Mouse (Mus musculus): ENCODE results near the gene Ush1g.
A peak's percentile ranks its signal among the peaks of the same experiment; 100 is the strongest.

Ush1g gene

DNA sequence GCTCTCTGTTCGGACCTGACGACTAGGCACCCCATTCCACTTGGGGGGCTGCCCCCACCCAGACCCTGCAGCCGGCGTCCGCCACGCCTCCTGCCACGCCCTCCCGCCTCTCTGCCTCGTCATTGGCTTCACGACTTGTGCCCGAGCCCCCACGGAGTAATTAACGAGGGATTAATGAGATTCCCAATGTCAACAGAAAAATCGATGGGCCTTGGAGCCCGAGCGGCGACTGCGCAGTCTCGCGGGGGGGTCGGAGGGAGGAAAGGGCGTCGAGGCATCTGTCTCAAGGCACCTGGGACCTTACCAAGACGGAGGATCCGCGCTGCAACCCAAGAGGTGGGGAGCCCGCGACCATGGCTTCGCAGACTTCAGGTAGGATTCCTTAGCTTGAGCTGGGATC lies 12.7 kb upstream of the Ush1g start, which contains the start of gene Otop3:
Gene Otop3 (plus strand): TSS at position 201 of the 400 bp plus-strand sequence.
- no peak for DNase-seq (ENCODE audit: inconsistent ontology term)

DNA sequence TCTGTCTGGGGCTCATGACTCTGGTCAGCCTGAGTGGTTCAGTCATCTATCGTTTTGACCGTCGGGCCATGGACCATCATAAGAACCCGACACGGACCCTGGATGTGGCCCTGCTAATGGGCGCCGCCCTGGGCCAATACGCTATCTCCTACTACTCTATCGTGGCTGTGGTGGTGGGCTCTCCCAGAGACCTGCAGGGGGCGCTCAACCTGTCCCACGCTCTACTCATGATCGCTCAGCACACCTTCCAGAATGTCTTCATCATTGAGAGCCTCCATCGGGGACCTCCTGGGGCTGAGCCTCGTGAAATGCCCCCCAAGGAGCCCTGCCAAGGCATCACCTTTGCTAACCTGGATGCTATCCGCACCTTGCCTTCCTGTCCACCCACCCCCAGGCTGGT lies 7.5 kb upstream of the Ush1g start:
- DNase-seq (ENCODE audit: inconsistent ontology term) = no peak

DNA sequence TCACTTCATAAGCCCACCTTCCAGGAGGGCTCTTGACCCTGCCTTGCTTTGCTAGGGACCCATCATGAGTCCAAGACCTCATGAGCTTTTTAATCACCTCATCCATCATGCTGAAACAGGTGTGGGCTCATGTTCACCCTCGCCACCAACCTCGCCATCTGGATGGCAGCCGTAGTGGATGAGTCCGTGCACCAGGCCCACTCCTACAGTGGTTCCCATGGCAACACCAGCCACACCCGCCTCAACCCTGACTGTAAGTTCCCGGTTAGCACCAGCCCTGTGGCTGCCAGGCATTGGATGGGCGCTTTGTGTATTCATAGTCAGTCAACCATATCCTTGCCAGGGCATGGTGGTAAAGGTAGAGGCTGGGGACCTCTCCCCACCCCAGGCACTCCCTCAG lies 4.9 kb upstream of the Ush1g start:
- DNase-seq (ENCODE audit: inconsistent ontology term) = no peak

DNA sequence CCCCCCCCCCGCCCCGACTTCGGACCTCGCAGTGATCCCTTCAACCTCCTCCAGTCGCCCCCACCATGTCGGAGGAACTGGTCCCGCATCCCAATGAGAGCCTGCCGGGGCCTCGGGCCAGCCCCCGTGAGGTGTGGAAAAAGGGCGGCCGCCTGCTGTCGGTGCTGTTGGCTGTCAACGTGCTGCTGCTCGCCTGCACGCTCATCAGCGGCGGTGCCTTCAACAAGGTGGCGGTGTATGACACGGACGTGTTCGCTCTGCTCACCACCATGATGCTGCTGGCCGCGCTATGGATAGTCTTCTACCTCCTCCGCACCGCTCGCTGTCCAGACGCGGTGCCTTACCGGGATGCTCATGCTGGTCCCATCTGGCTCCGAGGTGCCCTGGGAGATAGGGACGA lies 1.5 kb upstream of the Ush1g start:
- no peak for DNase-seq (ENCODE audit: inconsistent ontology term)

DNA sequence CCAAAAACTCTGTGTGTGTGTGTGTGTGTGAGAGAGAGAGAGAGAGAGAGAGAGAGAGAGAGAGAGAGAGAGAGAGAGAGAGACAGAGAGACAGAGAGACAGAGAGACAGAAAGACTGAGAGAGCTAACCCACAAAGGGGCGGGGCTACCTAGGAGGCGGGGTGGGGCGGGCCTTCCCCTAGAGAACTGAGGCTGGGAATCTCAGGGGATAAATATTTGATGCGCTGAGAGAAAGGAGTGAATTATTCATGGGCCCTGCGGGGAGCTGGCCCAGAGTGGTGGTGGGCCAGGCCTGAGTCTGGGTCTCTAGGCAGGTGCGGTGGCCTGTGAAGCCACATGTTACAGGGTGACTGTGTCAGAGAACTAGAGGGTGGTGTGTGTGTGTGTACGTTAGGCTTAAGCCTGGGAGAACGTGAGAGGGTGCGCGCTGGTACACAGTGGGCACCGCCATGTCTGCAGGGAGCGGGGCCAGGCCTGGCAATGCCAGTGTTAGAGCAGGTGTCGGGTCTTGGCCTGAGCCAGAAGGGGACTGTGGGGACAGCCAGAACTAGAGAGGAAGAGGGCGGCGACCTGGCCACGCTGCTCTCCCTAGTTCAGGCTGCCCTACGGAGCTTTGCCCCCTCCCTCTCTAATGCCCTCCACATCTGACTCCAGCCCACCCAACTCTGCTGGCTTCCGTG lies 2.0 kb downstream of the Ush1g start:
- no peak for DNase-seq (ENCODE audit: inconsistent ontology term)

DNA sequence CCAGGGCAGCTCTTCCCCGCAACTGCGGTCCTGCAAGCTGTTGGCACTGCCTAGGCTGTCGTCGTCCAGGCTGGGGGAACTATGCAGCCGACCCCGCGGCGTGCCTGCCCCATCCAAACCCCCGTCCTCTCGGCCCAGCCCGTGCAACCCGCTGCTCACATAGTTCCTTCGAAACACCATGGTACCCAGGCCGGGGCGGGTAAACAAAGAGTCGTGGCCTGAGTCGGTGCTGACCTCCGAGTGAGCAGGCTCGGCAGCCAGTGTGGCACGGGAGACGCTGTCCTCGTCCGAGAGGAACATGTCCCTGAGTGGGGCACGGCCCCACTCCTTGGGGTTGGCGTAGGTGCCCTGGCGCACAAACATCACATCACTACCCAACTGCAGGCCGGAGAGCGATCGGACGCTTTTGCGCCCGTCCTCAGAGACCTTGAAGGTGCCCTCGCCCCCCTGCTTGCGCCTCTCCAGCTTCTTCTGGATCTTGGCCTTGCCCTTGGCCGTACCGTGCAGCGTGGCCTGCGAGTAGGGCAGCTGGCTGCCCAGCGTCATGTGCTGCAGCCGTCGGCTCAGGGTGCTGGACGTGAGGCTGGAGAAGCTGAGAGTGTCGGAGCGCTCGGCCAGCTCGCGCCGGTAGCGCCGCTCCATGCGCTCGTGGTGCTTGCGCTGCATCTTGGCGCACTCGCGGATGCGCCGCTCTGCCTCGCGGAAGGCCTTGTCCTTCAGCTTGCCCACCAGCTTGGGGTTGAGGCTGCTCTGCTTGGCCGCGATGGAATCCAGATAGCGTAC lies 3.4 kb downstream of the Ush1g start:
- DNase-seq (ENCODE audit: inconsistent ontology term) = no peak

DNA sequence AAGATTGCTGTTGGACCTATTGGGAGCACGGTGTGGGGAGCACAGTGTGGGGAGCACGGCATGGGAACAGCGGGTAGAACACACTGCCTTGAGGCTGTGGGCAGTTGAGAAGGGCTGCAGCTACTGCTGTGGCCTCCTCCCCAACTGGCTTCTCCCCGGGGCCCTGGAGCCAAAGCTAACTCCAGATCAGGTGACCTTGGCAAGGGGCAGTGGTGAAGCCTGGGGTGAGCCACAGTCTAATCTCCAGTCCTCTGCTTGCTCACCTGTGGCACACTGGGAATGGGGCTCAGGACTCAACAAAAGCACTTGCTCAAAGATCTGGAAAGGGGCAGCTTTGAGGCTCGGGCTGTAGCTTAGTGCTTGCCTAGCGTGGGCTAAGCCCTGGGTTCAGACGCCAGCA lies 4.6 kb downstream of the Ush1g start:
- no peak for DNase-seq (ENCODE audit: inconsistent ontology term)

DNA sequence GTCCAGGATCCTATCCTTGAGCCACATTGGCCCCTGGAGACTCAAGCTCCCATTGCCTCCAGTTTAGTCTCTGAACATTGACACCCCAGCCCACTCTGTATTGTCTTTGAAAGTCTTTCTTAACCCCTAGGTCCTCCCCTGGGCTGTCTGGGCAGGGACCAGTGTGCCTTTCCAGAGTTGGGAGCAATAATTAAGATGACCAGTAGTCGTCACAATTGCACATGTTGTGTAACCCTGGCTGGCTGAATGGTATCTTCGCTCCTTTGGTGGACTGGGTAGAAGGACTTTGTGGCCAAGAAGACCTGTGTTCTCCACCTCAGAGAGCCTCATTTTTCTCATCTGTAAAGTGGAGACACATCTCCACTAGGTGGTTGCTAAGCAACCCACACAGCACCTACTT lies 7.6 kb downstream of the Ush1g start:
- DNase-seq (ENCODE audit: inconsistent ontology term) = no peak

DNA sequence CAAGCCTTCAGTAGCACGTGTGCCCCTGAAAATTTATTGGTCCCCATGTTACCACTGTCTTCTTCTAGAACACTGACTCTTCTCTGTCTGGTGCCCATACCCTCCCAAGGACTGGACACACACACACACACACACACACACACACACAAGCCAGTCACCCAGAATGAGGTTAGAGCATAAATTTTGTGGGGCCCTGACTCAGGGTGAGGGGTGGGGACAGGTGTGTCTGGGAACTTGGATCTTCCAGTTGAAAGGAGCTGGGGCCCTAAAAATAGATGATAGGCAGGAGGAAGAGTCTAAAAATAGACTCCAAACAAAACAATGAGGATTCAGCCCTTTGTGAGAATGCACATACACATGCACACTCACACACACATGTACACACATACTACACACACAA lies 13.1 kb downstream of the Ush1g start:
- no peak for DNase-seq (ENCODE audit: inconsistent ontology term)

DNA sequence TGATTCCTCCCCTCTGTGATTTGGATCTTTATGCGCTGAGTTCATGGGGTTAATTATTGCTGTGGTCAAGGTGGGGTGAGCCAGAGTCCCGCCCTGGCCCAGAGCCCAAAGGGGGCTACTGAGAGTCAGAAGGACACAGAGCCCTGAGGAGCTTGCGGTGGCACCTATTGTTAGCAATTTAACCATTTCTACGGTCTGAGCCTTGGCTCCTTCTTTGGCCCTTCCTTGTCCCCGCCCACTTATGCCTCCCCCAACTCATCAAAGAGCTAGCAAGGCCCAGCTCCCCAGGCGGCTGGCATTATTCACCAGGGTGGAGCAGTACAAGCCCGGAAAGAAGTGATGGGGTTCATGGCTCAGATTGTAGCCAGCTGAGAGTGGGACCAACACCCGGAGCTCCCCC lies 15.0 kb downstream of the Ush1g start, which contains the start of gene Otop2:
Gene Otop2 (plus strand): TSS at position 301 of the 400 bp plus-strand sequence.
- no peak for DNase-seq (ENCODE audit: inconsistent ontology term)

DNA sequence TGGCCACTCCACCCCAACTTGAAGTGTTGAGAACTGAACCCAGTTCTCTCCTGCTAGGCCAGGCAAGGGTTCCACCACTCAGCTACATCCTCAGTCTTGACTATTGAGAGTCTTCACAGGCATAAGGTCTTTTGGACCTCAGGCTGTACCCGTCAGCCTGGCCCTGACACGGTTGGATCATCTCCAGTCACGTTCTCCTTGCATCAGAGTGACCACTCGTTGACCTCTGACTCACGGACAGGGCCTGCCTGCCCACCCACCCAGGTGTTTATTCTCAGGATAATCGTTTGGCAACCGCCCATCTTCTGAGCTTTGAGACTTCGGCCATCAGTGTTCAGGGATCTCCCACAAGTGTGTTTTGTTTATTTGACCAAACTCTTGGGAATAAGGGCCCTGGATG lies 18.7 kb downstream of the Ush1g start:
- no peak for DNase-seq (ENCODE audit: inconsistent ontology term)

DNA sequence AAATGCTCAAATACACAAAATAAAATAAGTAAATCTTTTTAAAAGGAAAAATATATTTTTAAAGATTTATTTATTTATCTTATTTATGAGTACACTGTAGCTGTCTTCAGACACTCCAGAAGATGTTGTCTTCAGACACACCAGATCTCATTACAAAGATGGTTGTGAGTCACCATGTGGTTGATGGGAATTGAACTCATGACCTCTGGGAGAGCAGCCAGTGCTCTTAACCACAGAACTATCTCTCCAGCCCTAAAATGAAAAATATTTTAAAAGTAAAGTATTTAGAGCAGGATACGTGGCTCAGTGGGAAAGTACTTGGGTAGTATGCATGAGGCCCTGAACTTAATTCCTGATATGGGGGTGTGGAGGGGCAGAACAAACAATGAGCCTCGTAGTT lies 20.5 kb downstream of the Ush1g start:
- no peak for DNase-seq (ENCODE audit: inconsistent ontology term)

DNA sequence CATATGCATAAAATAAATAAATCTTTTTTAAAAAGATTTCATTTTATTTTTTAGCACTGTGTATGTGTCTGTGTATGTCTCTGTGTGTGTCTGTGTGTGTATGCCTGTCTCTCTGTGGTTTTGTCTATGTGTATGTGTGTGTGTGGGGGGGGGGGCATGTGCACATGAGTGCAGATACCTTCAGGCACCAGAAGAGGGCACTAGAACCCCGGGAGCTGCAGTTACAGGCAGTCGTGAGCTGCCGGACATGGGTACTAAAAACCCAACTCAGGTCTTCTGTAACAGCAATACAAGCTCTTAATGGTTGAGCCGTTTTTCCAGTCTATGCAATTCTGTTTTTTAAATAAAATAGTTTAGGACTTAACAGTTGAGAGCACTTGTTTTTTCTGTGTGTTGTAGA lies 21.1 kb downstream of the Ush1g start:
- no peak for DNase-seq (ENCODE audit: inconsistent ontology term)

DNA sequence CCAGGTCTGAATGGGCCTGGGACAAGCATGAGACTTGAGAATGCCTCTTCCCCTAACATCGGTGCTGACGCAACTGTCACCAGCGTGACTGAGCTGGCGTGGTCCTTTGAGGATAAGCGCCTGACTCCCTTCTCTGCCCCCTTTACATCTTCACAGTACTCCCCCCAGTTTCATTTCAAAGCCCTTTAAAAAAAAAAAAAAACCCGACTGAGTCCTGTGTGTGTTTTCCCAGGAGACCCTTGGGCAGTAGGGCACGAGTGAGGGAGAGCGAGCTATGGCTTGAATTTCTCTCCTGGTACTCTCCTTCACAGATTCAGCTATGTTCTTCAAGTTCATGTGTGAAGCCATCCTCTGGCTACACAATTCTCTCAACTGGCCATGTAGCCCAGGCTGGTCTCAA lies 23.7 kb downstream of the Ush1g start:
- DNase-seq (ENCODE audit: inconsistent ontology term) = no peak

DNA sequence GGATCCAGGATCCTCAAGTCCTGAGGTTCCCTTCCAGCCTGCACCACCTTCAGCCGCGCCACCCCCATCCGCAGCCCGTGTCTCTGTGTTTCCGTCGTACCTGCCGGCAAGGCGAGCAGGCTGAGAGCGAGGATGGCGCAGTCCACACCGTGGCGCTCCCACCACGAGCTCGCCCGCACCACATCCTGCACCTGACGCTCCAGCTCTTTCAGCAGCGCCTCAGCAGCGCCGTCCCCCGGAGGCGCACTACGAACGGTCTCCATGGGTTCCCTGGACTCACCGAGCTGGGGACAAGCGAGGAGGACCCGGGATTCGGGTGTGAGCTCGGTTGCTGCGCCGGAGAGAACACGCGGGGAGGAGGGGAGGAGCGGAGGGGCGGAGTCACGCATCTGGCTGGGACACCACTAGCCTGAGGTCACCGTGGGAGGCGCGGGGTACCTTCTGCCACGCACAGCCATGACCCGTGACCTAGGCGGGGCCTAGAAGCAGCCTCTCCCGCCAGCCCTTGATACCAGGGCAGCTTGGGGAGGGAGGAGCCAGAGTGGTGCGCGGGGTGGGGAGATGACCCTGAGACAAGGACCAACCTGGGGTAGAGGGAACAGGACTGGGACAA lies 24.5 kb downstream of the Ush1g start, which contains the start of gene Fads6:
Gene Fads6 (minus strand): TSS at position 450 of the 613 bp plus-strand sequence.
- DNase-seq (ENCODE audit: inconsistent ontology term) = peak; percentile 65

DNA sequence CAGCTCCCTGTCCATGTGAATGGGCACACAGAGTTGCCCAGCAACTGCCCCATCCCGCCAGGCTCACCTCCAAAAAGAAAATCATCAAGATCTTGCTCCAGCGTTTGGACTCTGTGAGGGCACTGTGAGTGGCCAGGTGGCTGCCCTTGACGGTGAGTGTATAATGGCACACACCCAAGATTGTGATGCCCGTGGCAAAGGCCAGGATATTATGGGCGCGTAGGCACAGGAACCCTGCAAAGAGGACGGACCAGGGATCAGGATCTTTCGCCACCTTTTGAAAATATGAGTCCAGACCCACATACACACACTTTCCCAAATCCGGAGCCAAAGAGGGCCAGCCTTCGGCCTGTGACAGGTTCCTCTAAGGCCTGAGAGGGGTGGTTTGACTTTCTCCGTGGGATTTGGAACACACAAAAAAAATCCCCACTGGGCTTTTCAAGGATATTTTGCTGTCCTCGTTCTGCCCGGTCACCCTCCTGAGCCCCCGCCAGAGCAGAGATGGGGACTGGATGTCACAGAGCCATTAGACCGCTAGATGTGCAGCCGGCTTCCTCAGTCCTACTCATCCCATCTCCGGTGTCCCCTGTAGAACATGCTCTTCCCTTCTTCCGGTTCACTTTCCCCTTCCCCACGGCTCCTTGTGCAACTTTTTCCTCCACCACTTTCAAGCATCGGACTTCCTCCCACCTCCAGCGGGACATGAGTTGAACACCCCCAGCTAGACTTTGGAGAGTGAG lies 25.2 kb downstream of the Ush1g start:
- no peak for DNase-seq (ENCODE audit: inconsistent ontology term)

DNA sequence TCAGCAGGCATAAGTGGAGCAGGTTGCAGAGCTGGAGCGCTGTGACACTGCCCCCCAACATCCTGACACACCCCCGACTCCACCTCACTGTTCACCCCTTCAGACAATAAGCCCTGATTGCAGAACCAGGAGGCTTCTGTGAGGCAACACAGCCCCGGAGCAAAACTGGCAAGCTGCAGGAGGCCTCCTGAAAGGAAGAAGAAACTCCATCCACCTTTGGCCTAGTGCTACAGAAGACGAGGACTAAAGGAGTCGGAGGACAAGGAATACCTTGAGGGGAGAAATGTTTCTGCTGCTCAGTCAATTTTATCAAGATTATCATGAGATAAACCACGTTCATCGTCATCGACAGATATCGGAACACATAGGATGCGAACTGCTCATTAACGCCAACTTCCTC lies 25.9 kb downstream of the Ush1g start:
- no peak for DNase-seq (ENCODE audit: inconsistent ontology term)

DNA sequence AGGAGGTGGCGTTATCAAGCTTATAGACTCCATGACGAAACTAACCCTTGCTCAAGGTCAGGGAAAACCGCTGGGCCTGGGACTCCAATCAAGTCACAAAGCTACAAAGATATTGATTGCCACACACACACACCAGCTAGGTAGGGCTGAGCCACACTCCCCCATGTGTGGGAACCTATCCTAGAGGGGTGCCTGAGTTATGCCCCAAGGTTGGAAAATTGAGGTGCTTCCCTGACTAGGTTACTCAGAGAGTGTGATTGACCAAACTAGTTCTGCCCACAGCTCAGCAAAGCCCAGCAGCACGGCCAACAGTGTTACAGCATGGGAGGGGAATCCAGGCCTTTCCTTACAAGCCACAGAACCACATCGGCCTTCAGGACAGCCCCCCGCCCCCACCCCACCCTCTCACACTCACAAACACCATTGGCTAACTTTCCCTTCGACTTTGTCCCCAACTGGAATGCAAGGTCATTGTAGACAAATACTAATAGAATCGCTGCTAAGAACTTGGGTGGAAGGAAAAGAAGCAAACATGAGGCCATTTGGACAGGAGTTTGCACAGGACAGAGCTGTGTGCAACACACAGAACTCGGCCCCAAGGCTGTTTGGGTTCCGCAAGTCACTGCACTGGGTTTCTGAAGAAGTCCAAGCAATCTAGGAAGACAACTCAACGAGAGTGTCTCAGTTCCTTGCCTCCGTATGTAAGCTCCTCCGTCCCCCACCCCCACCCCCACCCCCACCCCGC lies 29.0 kb downstream of the Ush1g start:
- no peak for DNase-seq (ENCODE audit: inconsistent ontology term)

DNA sequence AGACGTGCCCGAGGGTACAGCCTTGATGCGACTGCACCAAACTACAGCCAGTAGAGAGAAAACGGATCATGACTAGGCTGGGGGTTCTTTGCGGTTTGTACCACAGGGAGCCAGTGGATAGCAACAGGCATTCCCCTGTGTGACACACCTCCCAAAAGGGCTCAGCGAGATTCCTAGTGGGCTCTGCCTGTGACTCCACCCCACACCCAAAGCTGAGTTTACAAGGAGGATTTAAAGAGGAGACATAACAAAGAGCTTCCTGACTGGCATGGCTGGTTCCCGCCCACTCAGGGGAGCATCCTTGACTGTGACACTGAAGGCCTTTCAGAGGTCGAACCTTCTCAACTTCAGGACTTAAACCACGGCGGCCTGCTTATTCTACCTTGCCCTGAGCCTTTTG lies 30.3 kb downstream of the Ush1g start:
- DNase-seq (ENCODE audit: inconsistent ontology term) = no peak

DNA sequence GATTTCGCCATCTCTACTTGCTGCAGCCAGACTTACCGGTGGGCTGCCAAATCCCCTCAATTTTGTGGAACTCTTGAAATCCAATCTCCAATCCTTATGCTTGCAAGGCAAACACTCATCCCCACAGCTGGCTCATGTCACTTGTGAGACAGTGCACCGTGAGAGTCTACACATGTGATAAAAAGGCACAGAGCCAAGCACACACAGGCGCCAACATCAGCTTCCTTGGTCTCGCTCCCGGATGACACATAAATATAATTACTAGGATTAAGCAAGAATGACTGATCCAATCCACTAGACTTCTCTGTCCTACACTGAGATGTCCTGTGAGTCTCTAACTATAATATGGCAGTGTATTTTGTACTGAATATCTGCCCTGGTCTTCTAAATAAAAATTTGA lies 30.9 kb downstream of the Ush1g start:
- peak; percentile 34 for DNase-seq (ENCODE audit: inconsistent ontology term)

DNA sequence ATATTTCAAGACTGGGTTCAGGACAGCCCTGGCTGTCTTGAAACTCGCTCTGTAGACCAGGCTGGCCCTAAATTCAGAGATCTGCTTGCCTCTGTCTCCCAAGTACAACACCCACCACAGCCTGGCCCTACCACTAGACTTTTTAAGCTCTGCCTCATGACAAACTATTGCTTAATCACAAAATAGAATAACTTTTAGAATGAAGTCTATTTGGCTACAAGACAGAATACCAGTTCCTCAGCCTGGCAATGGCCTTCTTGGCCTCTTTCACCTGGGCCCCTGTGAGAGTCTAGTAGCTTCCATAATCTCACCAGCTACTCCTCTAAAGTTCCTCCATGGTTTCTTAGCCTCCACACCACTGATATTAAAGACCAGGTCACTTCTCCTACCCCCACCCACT lies 31.5 kb downstream of the Ush1g start:
- no peak for DNase-seq (ENCODE audit: inconsistent ontology term)

Measured in Muller cell, postnatal 12 days (primary cell).